Mouse (Mus musculus) hematopoietic stem cell, adult 5-6 weeks (primary cell): ENCODE data around the gene Kifc1. TPM values are rescaled to one million over a fixed set of nuclear protein-coding genes. Genes with fewer than 3 reads are reported as not detected.
"Not testable (repeated sequence)": the region's sequence is repeated elsewhere in the genome, so short reads cannot be mapped to it uniquely, and the experiment has no call there.

Experiments used
- ATAC-seq, 2 experiments: fragments of 125-278 bp in 1 of 2; replicated peaks in 1 of 2; 2 replicates each; pipeline ENCODE4 v1.8.0; 2016 to 2017; ENCODE audit warnings: inconsistent platforms in 2 of 2, mild to moderate bottlenecking in 2 of 2, moderate number of reproducible peaks in 2 of 2, low read depth in 1 of 2, moderate TSS enrichment in 1 of 2; ENCODE audit not compliant: low FRiP score in 2 of 2, poor library complexity in 2 of 2, severe bottlenecking in 2 of 2, insufficient read depth in 1 of 2, low TSS enrichment in 1 of 2
- total RNA-seq: library from RNA; stranded (forward); fragments of 172-1452, 232-1000 nt; gene quantifications from 2 replicates; pipeline ENCODE4 v1.2.3, GENCODE M21; 2017

Gene Kifc1
- total RNA-seq, 1 experiment from 2014 or later, result 37.6 TPM

- not testable (repeated sequence) for ATAC-seq
These were observed 424 bp downstream of the Kifc1 start for GRCm38 (mm10) chr17:33889941-33890532.

- not testable (repeated sequence) for ATAC-seq
These were observed 2.2 kb downstream of the Kifc1 start for GRCm38 (mm10) chr17:33888230-33888629.

DNA sequence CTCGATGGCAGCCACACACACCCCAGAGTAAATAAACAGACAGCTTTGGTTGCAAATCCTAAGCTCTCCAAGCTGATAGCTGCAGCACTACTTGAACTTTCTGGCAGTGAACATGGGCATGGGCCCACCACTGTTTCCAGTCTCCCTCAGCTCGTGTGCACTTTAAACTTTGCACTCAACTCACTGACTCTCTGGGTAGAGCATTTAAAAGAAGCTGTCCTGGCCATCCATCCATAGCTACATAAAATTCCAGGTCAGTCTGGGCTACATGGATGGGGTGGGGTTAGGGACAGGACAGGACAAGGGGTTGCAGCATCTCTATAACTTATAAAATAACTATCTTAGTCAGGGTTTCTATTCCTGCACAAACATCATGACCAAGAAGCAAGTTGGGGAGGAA lies 2.7 kb downstream of the Kifc1 start:
- ATAC-seq, result not testable (repeated sequence)

- not testable (repeated sequence) for ATAC-seq
These were observed 6.1 kb downstream of the Kifc1 start for GRCm38 (mm10) chr17:33884320-33884719.

GRCm38 (mm10) chr17:33875797-33876196 lies 14.7 kb downstream of the Kifc1 start:
- ATAC-seq, result not testable (repeated sequence)

- ATAC-seq, result no peak
These were observed 16.1 kb downstream of the Kifc1 start for GRCm38 (mm10) chr17:33874411-33874810.

DNA sequence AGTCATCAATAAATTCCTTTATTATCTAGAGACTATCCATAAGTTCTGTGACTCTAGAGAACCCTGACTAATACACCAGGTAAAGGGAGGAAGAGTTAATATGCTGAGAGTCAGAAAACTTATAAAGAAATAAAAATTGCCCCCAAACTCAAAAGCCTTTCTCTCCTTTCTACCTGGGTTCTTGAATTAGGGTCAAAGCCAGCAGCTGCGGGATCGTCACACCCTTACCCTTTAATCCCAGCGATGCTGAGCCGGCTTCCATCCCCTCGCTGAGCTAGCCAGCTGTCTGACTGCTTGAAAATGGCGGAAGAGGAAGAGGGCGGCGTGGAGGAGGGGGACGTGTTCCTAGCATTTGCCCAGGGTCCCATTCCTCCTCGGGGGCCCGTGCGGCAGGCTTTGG lies 16.9 kb downstream of the Kifc1 start, which contains the start of gene Gm7029:
TSS of gene Gm7029 (plus strand) at position 301 of the 400 bp plus-strand sequence.
- ATAC-seq, result not testable (repeated sequence)

- peak; percentile 87 to 91 for ATAC-seq
These were observed 25.0 kb downstream of the Kifc1 start for GRCm38 (mm10) chr17:33865330-33866030.

- ATAC-seq, result no peak
These were observed 32.6 kb downstream of the Kifc1 start for GRCm38 (mm10) chr17:33857816-33858215.

DNA sequence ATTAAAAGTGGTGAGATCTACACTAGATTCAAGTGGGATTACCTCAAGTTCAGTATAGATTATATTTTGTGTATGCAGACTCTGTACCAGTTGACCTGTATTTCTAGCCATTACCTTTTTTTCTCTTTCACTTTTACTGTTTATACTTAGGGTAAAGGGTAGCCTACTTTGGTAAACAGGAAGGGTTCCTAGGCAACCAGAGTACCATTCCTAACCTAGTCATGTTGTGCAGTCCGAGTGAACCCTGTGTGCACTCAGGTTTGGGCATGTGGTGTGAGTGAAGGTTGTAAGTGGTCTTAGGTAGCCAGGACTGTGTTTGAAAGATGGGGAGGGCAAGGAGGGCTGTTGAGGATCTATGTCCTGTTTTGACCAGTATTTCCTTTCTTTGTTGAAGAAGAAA lies 39.1 kb downstream of the Kifc1 start:
- ATAC-seq, result peak; percentile 10 to 17; a peak in 1 of 4 replicates

GRCm38 (mm10) chr17:33848139-33848538 lies 42.3 kb downstream of the Kifc1 start:
- ATAC-seq, result no peak

DNA sequence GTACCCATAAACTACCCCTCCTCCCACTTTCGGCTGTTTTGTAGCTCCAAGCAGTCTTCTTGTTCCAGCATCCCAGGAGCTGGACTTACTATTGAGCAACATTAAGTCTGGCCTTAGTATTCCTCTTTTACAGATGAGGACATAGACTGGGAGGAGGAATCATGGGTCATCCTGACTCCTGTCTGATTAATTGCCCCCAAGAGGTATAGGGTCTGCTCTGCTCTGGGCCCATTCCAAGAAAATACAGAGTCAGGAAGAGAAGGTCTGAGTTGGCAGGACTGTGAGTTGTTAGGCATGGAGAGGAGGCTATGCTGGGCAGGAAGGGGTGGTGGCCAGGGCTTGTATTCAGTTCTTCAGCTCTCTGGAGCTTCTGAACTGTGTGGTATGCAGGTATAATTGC lies 46.3 kb downstream of the Kifc1 start:
- ATAC-seq, result no peak

DNA sequence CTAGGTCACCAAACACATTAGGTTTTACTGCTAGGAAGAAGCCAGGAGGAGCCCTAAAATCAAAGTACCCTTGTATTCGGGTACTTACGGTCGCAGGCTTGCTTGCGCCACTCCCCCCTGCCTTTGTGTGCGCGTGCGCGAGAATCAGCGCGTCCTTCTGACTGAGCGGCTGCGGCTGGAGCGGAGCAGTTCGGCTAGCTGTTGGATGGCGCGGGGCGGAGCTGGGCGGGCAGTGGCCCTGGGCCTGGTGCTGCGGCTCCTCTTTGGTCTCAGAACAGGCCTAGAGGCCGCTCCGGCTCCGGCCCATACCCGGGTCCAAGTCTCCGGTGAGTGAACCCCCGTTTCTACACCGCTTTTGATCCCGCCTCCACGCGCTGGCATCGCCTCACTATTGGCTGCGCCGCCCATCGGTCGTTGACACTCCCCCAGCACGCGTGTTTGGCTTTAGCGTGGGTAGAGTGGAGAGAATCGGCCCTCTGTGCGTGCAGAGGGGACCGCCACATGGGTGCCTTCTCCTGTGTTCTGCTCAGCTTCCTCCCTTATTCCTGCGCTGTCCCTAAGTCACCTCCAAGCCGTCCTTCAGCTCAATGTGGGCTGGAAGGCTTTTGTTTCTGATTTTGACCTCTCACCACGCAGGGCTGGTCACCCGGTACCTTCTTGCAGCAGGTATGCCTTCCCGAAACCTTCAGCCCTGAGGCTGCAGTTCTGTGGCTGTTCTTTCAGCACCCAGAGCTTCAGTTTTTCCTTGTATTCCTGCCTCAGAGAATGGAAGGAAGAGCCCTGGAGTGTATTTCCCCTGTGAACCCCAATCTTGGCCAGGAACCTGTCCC lies 47.3 kb downstream of the Kifc1 start, which contains the start of gene Cd320:
TSS of gene Cd320 (plus strand) at position 126 of the 830 bp plus-strand sequence.
- ATAC-seq, result peak; percentile 89 to 94

- no peak for ATAC-seq
These were observed 60.9 kb downstream of the Kifc1 start for GRCm38 (mm10) chr17:33829561-33829960.

GRCm38 (mm10) chr17:33828892-33829291 lies 61.6 kb downstream of the Kifc1 start:
- ATAC-seq, result no peak

- ATAC-seq, result peak in 1 of 2 experiments; percentile 43; a peak in 1 of 4 replicates
These were observed 63.6 kb downstream of the Kifc1 start for GRCm38 (mm10) chr17:33826850-33827249.
